Mouse (Mus musculus) liver, adult 2 months (tissue): ENCODE measurements around the gene Flnb.

ENCODE experiments used
- CTCF ChIP-seq: fragments of 200-500 bp; IDR thresholded peaks from 2 replicates; pipeline ENCODE4 v1.5.1; 2011; ENCODE audit warnings: low read depth, low read length, control low read depth
- POLR2A ChIP-seq: fragments of 200-500 bp; IDR thresholded peaks from 2 replicates; pipeline ENCODE4 v1.6.1; 2011; ENCODE audit warnings: low read length, control low read depth; ENCODE audit not compliant: insufficient read depth; ENCODE audit errors: extremely low read depth

DNA sequence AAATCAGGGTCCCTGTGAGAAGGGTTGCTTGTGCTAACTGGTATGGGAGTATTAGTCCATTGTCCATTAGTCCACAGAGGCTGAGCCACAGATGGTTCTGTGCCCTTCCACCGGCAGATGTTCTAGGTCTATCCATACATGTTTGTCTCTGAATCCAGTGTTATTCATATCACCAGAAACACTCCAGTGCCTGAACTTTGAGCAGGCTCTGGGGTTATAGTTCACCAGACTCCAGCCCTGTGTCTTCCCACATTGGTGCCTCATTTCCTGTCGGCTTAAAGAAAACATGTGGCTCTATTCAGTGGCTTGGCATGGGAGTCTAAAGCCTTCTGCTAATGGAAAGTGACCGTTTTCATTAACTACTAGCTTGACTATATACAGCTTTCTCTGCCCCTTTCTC is 50.1 kb downstream of the Flnb start:
- no peak for TF ChIP-seq CTCF
- TF ChIP-seq POLR2A = no peak
